Mouse (Mus musculus): Measurements from ENCODE around the gene Nhej1. TPM values are rescaled to one million over a fixed set of nuclear protein-coding genes. Genes with fewer than 3 reads are reported as not detected.

Nhej1 gene
- total RNA-seq, 1 experiment: 7.7 TPM

- H3K9me3 ChIP-seq (ENCODE audit: control insufficient read depth, insufficient read depth, low read depth, low read length): no peaks in the 10 kb centered on the region
- no peak for DNase-seq (ENCODE audit: low read depth, low spot score)
- peaks cover 0 to 6% of the 10 kb centered on the region in 2 experiments; a peak in 1 of 4 replicates for H3K4me1 ChIP-seq (ENCODE audit: control insufficient read depth in 2 of 2, insufficient read depth in 2 of 2, low read length in 2 of 2, poor library complexity in 1 of 2)
- TF ChIP-seq MAFK (IDR thresholded peaks at IDR 0.05; ENCODE audit: insufficient read depth, low read depth, low read length): no peak
- TF ChIP-seq CHD2 (IDR thresholded peaks at IDR 0.05; ENCODE audit: low read depth, low read length): no peak
- no peak for TF ChIP-seq ZC3H11A (IDR thresholded peaks at IDR 0.05; ENCODE audit: borderline replicate concordance, low read depth, low read length)
- TF ChIP-seq HCFC1 (IDR thresholded peaks at IDR 0.05; ENCODE audit: borderline replicate concordance, insufficient read depth, low read length): no peak
- no peak for TF ChIP-seq ZNF384 (IDR thresholded peaks at IDR 0.05; ENCODE audit: low read depth, low read length)
- H3K27ac ChIP-seq (ENCODE audit: insufficient read depth, low read depth, low read length, poor library complexity, severe bottlenecking): no peak overlapping the region
- no peak overlapping the region; a peak in 1 of 4 replicates for H3K4me3 ChIP-seq (ENCODE audit: insufficient read depth in 1 of 2, low read depth in 1 of 2, low read length in 2 of 2, poor library complexity in 1 of 2, severe bottlenecking in 1 of 2)
- no peak overlapping the region for H3K9ac ChIP-seq (ENCODE audit: insufficient read depth, low read depth, low read length, poor library complexity, severe bottlenecking)
- no peaks in the 10 kb centered on the region for H3K36me3 ChIP-seq (ENCODE audit: control insufficient read depth, insufficient read depth, low read length, poor library complexity, severe bottlenecking)
- in situ Hi-C loops (cut with MboI; ENCODE audit: low sequenced_read_pairs in 2 of 2, unreplicated experiment in 2 of 2): no loop called here
These were observed 174.9 kb downstream of the Nhej1 start for GRCm38 (mm10) chr1:74950066-74950465.

DNA sequence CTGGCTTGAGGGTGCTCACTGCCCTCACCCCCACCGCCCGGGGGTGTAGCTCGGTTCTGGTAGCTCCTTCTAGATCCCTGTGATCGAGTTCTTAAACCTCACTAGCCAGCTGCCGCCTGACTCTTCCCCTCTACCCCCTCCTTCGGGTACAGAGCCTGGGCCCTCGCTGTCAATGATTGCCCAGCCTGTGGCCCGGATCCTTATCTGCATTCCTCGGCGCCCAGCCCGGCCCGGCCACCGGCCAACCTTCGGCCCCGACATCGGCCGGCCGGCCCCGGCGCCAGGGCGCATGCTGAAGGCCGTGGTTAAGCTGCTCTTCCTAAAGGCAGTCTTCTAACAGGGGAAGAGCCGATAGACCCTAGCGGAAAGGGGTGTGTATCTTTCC lies 175.3 kb downstream of the Nhej1 start:
- no peak for DNase-seq (ENCODE audit: low read depth, low spot score)

DNA sequence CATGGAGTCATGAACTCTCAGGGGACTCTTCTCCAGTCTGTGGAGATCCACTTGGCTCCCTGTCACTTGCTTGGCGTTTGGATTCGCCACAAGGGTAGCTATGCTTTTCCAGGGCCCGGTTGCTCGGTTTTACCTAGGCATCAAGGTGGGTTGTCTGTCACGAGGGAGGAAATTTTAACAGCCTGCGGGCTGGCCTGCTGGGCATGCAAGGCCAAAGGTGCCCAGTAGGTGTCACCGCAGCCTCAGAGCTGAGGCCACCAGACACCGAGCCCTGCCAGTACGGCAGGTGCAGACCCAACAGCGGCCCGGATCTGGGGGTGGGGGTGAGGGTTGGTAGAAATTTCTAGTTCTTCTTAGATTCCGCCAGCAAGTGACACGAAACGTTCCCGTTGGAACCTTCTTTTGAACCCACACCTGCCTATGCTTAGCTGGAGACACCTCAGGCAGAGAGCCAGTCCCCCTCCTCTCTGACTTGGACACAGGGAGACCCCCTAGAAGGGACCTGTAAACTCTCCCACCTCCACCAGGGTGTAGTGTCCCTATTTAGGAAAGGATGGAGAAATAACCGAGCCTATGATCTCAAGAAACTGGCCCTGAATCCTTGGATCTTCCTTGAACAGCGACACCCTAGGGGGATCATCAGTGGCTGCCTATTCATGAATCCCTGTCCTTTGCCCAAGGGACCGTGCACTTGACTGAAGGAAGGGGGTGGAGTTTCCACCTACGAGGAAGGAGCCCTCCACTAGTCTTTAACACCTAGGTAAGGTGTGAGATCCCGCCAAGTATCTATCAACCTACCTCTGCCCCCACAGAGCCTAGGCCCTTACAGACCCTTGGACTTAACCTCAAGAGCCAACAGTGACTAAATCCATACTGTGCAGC lies 176.0 kb downstream of the Nhej1 start:
- H3K4me1 ChIP-seq (ENCODE audit: control insufficient read depth in 2 of 2, insufficient read depth in 2 of 2, low read length in 2 of 2, poor library complexity in 1 of 2): peaks cover 0 to 6% of the 10 kb centered on the region in 2 experiments; a peak in 1 of 4 replicates
- no peak overlapping the region for H3K9ac ChIP-seq (ENCODE audit: insufficient read depth, low read depth, low read length, poor library complexity, severe bottlenecking)
- H3K36me3 ChIP-seq (ENCODE audit: control insufficient read depth, insufficient read depth, low read length, poor library complexity, severe bottlenecking): no peaks in the 10 kb centered on the region
- in situ Hi-C loops (cut with MboI; ENCODE audit: low sequenced_read_pairs in 2 of 2, unreplicated experiment in 2 of 2): no loop called here
- no peak for TF ChIP-seq HCFC1 (IDR thresholded peaks at IDR 0.05; ENCODE audit: borderline replicate concordance, insufficient read depth, low read length)
- TF ChIP-seq ZC3H11A (IDR thresholded peaks at IDR 0.05; ENCODE audit: borderline replicate concordance, low read depth, low read length): 0 out of 2 replicates have a peak, but pooled peaks have one; percentile 19
- no peak overlapping the region for H3K27ac ChIP-seq (ENCODE audit: insufficient read depth, low read depth, low read length, poor library complexity, severe bottlenecking)
- 0 out of 4 replicates have a peak overlapping the region, but pooled peaks of 1 of the 2 experiments have one; percentile 31 for H3K4me3 ChIP-seq (ENCODE audit: insufficient read depth in 1 of 2, low read depth in 1 of 2, low read length in 2 of 2, poor library complexity in 1 of 2, severe bottlenecking in 1 of 2)
- DNase-seq (ENCODE audit: low read depth, low spot score): no peak
- no peaks in the 10 kb centered on the region for H3K9me3 ChIP-seq (ENCODE audit: control insufficient read depth, insufficient read depth, low read depth, low read length)

More for the DNA sequence above, 175.3 kb downstream of the Nhej1 start:
- no peak for TF ChIP-seq CHD2 (IDR thresholded peaks at IDR 0.05; ENCODE audit: low read depth, low read length)
- no peak for TF ChIP-seq ZC3H11A (IDR thresholded peaks at IDR 0.05; ENCODE audit: borderline replicate concordance, low read depth, low read length)
- TF ChIP-seq MAFK (IDR thresholded peaks at IDR 0.05; ENCODE audit: insufficient read depth, low read depth, low read length): no peak
- no peak for TF ChIP-seq HCFC1 (IDR thresholded peaks at IDR 0.05; ENCODE audit: borderline replicate concordance, insufficient read depth, low read length)
- TF ChIP-seq ZNF384 (IDR thresholded peaks at IDR 0.05; ENCODE audit: low read depth, low read length): no peak
- in situ Hi-C loops (cut with MboI; ENCODE audit: low sequenced_read_pairs in 2 of 2, unreplicated experiment in 2 of 2): no loop called here
- Histone ChIP-seq H3K36me3 (ENCODE audit: control insufficient read depth, insufficient read depth, low read length, poor library complexity, severe bottlenecking) (no peaks in the 10 kb centered on the region), H3K9ac (ENCODE audit: insufficient read depth, low read depth, low read length, poor library complexity, severe bottlenecking) (no peak overlapping the region), H3K27ac (ENCODE audit: insufficient read depth, low read depth, low read length, poor library complexity, severe bottlenecking) (no peak overlapping the region), H3K4me3 (ENCODE audit: insufficient read depth in 1 of 2, low read depth in 1 of 2, low read length in 2 of 2, poor library complexity in 1 of 2, severe bottlenecking in 1 of 2) (no peak overlapping the region; a peak in 1 of 4 replicates), H3K4me1 (ENCODE audit: control insufficient read depth in 2 of 2, insufficient read depth in 2 of 2, low read length in 2 of 2, poor library complexity in 1 of 2) (peaks cover 0 to 6% of the 10 kb centered on the region in 2 experiments; a peak in 1 of 4 replicates), H3K9me3 (ENCODE audit: control insufficient read depth, insufficient read depth, low read depth, low read length) (no peaks in the 10 kb centered on the region)

GRCm38 (mm10) chr1:74947986-74948670 lies 176.9 kb downstream of the Nhej1 start:
- Histone ChIP-seq H3K27ac (ENCODE audit: insufficient read depth, low read depth, low read length, poor library complexity, severe bottlenecking) (no peak overlapping the region), H3K4me3 (ENCODE audit: insufficient read depth in 1 of 2, low read depth in 1 of 2, low read length in 2 of 2, poor library complexity in 1 of 2, severe bottlenecking in 1 of 2) (peak overlapping the region; percentile 20 to 31; a peak in 3 of 4 replicates), H3K4me1 (ENCODE audit: control insufficient read depth in 2 of 2, insufficient read depth in 2 of 2, low read length in 2 of 2, poor library complexity in 1 of 2) (peaks cover 0 to 6% of the 10 kb centered on the region in 2 experiments; a peak in 1 of 4 replicates), H3K9me3 (ENCODE audit: control insufficient read depth, insufficient read depth, low read depth, low read length) (no peaks in the 10 kb centered on the region), H3K9ac (ENCODE audit: insufficient read depth, low read depth, low read length, poor library complexity, severe bottlenecking) (peak overlapping the region; percentile 10; the same call in 1 of the 2 replicates), H3K36me3 (ENCODE audit: control insufficient read depth, insufficient read depth, low read length, poor library complexity, severe bottlenecking) (no peaks in the 10 kb centered on the region)
- TF ChIP-seq MAFK (IDR thresholded peaks at IDR 0.05; ENCODE audit: insufficient read depth, low read depth, low read length): no peak
- TF ChIP-seq HCFC1 (IDR thresholded peaks at IDR 0.05; ENCODE audit: borderline replicate concordance, insufficient read depth, low read length): no peak
- no peak for TF ChIP-seq ZNF384 (IDR thresholded peaks at IDR 0.05; ENCODE audit: low read depth, low read length)
- TF ChIP-seq CHD2 (IDR thresholded peaks at IDR 0.05; ENCODE audit: low read depth, low read length): no peak
- TF ChIP-seq ZC3H11A (IDR thresholded peaks at IDR 0.05; ENCODE audit: borderline replicate concordance, low read depth, low read length): no peak
- in situ Hi-C loops (cut with MboI; ENCODE audit: low sequenced_read_pairs in 2 of 2, unreplicated experiment in 2 of 2): no loop called here
- no peak for DNase-seq (ENCODE audit: low read depth, low spot score)

Measured in ES-E14 (cell line).